Mouse (Mus musculus) brown adipose tissue, adult 24 weeks (tissue): ENCODE results near the gene Aplnr. TPM values are rescaled to one million over a fixed set of nuclear protein-coding genes. Genes with fewer than 3 reads are reported as not detected.

Source experiments
- H3K27ac ChIP-seq: fragments of 200-500 bp; replicated peaks from 2 replicates; pipeline ENCODE4 v1.5.1; 2012; ENCODE audit warnings: low read depth, mild to moderate bottlenecking, low read length
- H3K4me1 ChIP-seq: fragments of 200-500 bp; 2 replicates; pipeline ENCODE4 v1.6.1; 2012; ENCODE audit warnings: low read length, mixed read lengths; ENCODE audit not compliant: control insufficient read depth, insufficient read depth, insufficient read length
- H3K4me3 ChIP-seq: fragments of 200-500 bp; 2 replicates; pipeline ENCODE4 v1.5.1; 2012; ENCODE audit warnings: low read depth, mild to moderate bottlenecking, low read length, moderate library complexity; ENCODE audit not compliant: insufficient read depth
- polyA plus RNA-seq: library from polyadenylated mRNA; stranded (reverse); fragments of >200 nt; gene quantifications from 2 replicates; pipeline ENCODE4 v1.2.4, GENCODE M21; 2012; ENCODE audit not compliant: missing spikeins, insufficient read depth, insufficient read length

Aplnr gene
- 6.1 and 16.7 TPM in 2 replicates for polyA plus RNA-seq

GRCm38 (mm10) chr2:85136089-85136488 lies at the start of gene Aplnr:
Gene Aplnr, plus strand, starts transcription at chr2:85136225.
- Histone ChIP-seq H3K27ac (peak within 1 kb of the TSS; percentile 94), H3K4me3 (peak within 1 kb of the TSS; percentile 73), H3K4me1 (peaks cover 29% of the 10 kb centered on the region)

GRCm38 (mm10) chr2:85088716-85089646 lies 47.0 kb upstream of the Aplnr start:
- Histone ChIP-seq H3K4me3 (no peak overlapping the region), H3K27ac (no peak overlapping the region)

GRCm38 (mm10) chr2:85091325-85091724 lies 44.7 kb upstream of the Aplnr start:
- Histone ChIP-seq H3K27ac (no peak overlapping the region), H3K4me1 (peaks cover 3% of the 10 kb centered on the region; the same call in 1 of the 2 replicates), H3K4me3 (no peak overlapping the region)

More at GRCm38 (mm10) chr2:85088716-85089646, 47.0 kb upstream of the Aplnr start:
- no peaks in the 10 kb centered on the region for H3K4me1 ChIP-seq

- peaks cover 3% of the 10 kb centered on the region; the same call in 1 of the 2 replicates for H3K4me1 ChIP-seq
- H3K4me3 ChIP-seq, result no peak overlapping the region
- no peak overlapping the region for H3K27ac ChIP-seq
Observed at GRCm38 (mm10) chr2:85093376-85093775, 42.6 kb upstream of the Aplnr start.

GRCm38 (mm10) chr2:85095906-85096305 lies 40.1 kb upstream of the Aplnr start:
- no peak overlapping the region for H3K27ac ChIP-seq
- peaks cover 7% of the 10 kb centered on the region; the same call in 1 of the 2 replicates for H3K4me1 ChIP-seq

GRCm38 (mm10) chr2:85098014-85098413 lies 38.0 kb upstream of the Aplnr start:
- Histone ChIP-seq H3K4me3 (no peak overlapping the region), H3K27ac (no peak overlapping the region), H3K4me1 (peaks cover 7% of the 10 kb centered on the region; the same call in 1 of the 2 replicates)

More at GRCm38 (mm10) chr2:85095906-85096305, 40.1 kb upstream of the Aplnr start:
- H3K4me3 ChIP-seq, result no peak overlapping the region

- Histone ChIP-seq H3K4me1 (peaks cover 7% of the 10 kb centered on the region; the same call in 1 of the 2 replicates), H3K4me3 (peak overlapping the region; percentile 27), H3K27ac (peak overlapping the region; percentile 82)
Observed at GRCm38 (mm10) chr2:85098824-85099511, 37.1 kb upstream of the Aplnr start.

GRCm38 (mm10) chr2:85103201-85103600 lies 32.8 kb upstream of the Aplnr start:
- no peak overlapping the region for H3K27ac ChIP-seq
- no peak overlapping the region for H3K4me3 ChIP-seq
- peaks cover 9% of the 10 kb centered on the region; the same call in 1 of the 2 replicates for H3K4me1 ChIP-seq

- Histone ChIP-seq H3K4me1 (peaks cover 6% of the 10 kb centered on the region; the same call in 1 of the 2 replicates), H3K4me3 (no peak overlapping the region), H3K27ac (no peak overlapping the region)
Observed at GRCm38 (mm10) chr2:85105426-85106013, 30.5 kb upstream of the Aplnr start.

GRCm38 (mm10) chr2:85106068-85106790 lies 29.8 kb upstream of the Aplnr start:
- H3K27ac ChIP-seq, result no peak overlapping the region
- no peak overlapping the region for H3K4me3 ChIP-seq
- peaks cover 6% of the 10 kb centered on the region; the same call in 1 of the 2 replicates for H3K4me1 ChIP-seq

- Histone ChIP-seq H3K27ac (no peak overlapping the region), H3K4me3 (no peak overlapping the region), H3K4me1 (peaks cover 6% of the 10 kb centered on the region; the same call in 1 of the 2 replicates)
Observed at GRCm38 (mm10) chr2:85106941-85107340, 29.1 kb upstream of the Aplnr start.

- Histone ChIP-seq H3K4me3 (no peak overlapping the region), H3K27ac (no peak overlapping the region), H3K4me1 (peaks cover 6% of the 10 kb centered on the region; the same call in 1 of the 2 replicates)
Observed at GRCm38 (mm10) chr2:85110288-85110875, 25.6 kb upstream of the Aplnr start.

- Histone ChIP-seq H3K27ac (no peak overlapping the region), H3K4me3 (no peak overlapping the region), H3K4me1 (no peaks in the 10 kb centered on the region)
Observed at GRCm38 (mm10) chr2:85123187-85123868, 12.7 kb upstream of the Aplnr start.
